Mouse (Mus musculus) embryonic fibroblast, embryonic 13.5 days (primary cell): ENCODE data around the gene Mapkap1. TPM values are rescaled to one million over a fixed set of nuclear protein-coding genes. Genes with fewer than 3 reads are reported as not detected.
"Not testable (repeated sequence)": the region's sequence is repeated elsewhere in the genome, so short reads cannot be mapped to it uniquely, and the experiment has no call there.

Experiments used
- H3K27ac ChIP-seq: 2 replicates; pipeline ENCODE4 v1.5.1; 2012; ENCODE audit warnings: low read length, control low read depth, inconsistent platforms; ENCODE audit not compliant: insufficient read depth
- H3K4me1 ChIP-seq: 2 replicates; pipeline ENCODE4 v1.6.1; 2011; ENCODE audit warnings: low read length; ENCODE audit not compliant: control insufficient read depth, insufficient read depth
- H3K4me3 ChIP-seq: 2 replicates; pipeline ENCODE4 v1.5.1; 2011; ENCODE audit warnings: mild to moderate bottlenecking, control low read depth, low read length; ENCODE audit not compliant: insufficient read depth
- CTCF ChIP-seq: IDR thresholded peaks from 2 replicates; pipeline ENCODE4 v1.5.1; 2011; ENCODE audit warnings: mild to moderate bottlenecking, control low read depth, low read length, moderate library complexity, borderline replicate concordance; ENCODE audit not compliant: insufficient read depth
- POLR2A ChIP-seq: IDR thresholded peaks from 2 replicates; pipeline ENCODE4 v1.6.1; 2011; ENCODE audit warnings: low read depth, mild to moderate bottlenecking, control low read depth, low read length, moderate library complexity
- polyA plus RNA-seq: library from polyadenylated mRNA; stranded (reverse); fragments of >200 nt; gene quantifications from 2 replicates; pipeline ENCODE4 v1.2.4, GENCODE M21; 2011; ENCODE audit warnings: low read depth; ENCODE audit not compliant: missing spikeins, insufficient read length

Mapkap1 gene
- polyA plus RNA-seq, 1 experiment, result 84.9 TPM

GRCm38 (mm10) chr2:34482531-34482930, 76.0 kb downstream of the Mapkap1 start:
- no peak for TF ChIP-seq CTCF
- no peak for TF ChIP-seq POLR2A
- Histone ChIP-seq H3K27ac (no peak overlapping the region), H3K4me3 (no peak overlapping the region), H3K4me1 (no peaks in the 10 kb centered on the region)

GRCm38 (mm10) chr2:34487281-34487680, 80.7 kb downstream of the Mapkap1 start:
- H3K27ac ChIP-seq, result no peak overlapping the region
- H3K4me1 ChIP-seq, result no peaks in the 10 kb centered on the region
- no peak overlapping the region for H3K4me3 ChIP-seq
- no peak for TF ChIP-seq CTCF
- no peak for TF ChIP-seq POLR2A

GRCm38 (mm10) chr2:34503975-34504730, 97.6 kb downstream of the Mapkap1 start:
- Histone ChIP-seq H3K27ac (peak overlapping the region; percentile 8), H3K4me1 (no peaks in the 10 kb centered on the region), H3K4me3 (no peak overlapping the region)
- TF ChIP-seq CTCF, result no peak
- no peak for TF ChIP-seq POLR2A

GRCm38 (mm10) chr2:34506162-34506561, 99.6 kb downstream of the Mapkap1 start:
- not testable (repeated sequence) for H3K27ac ChIP-seq, H3K4me1 ChIP-seq, H3K4me3 ChIP-seq

GRCm38 (mm10) chr2:34509856-34510255, 103.3 kb downstream of the Mapkap1 start:
- TF ChIP-seq CTCF (no peak), POLR2A (no peak)
- Histone ChIP-seq H3K4me1 (no peaks in the 10 kb centered on the region), H3K4me3 (no peak overlapping the region), H3K27ac (no peak overlapping the region)

GRCm38 (mm10) chr2:34515263-34515662, 108.7 kb downstream of the Mapkap1 start:
- Histone ChIP-seq H3K4me3 (no peak overlapping the region), H3K27ac (no peak overlapping the region), H3K4me1 (0 out of 2 replicates have a peak, but pooled peaks cover 2% of the 10 kb centered on the region)
- TF ChIP-seq CTCF, result no peak
- TF ChIP-seq POLR2A, result no peak

GRCm38 (mm10) chr2:34518083-34518482, 111.5 kb downstream of the Mapkap1 start:
- TF ChIP-seq POLR2A (no peak), CTCF (no peak)
- H3K27ac ChIP-seq, result no peak overlapping the region
- 0 out of 2 replicates have a peak, but pooled peaks cover 2% of the 10 kb centered on the region for H3K4me1 ChIP-seq
- H3K4me3 ChIP-seq, result no peak overlapping the region

GRCm38 (mm10) chr2:34518526-34518925, 112.0 kb downstream of the Mapkap1 start:
- TF ChIP-seq CTCF (no peak), POLR2A (no peak)
- H3K4me1 ChIP-seq, result 0 out of 2 replicates have a peak, but pooled peaks cover 2% of the 10 kb centered on the region
- H3K4me3 ChIP-seq, result no peak overlapping the region
- no peak overlapping the region for H3K27ac ChIP-seq

GRCm38 (mm10) chr2:34519525-34519924, 113.0 kb downstream of the Mapkap1 start:
- no peak overlapping the region for H3K27ac ChIP-seq
- H3K4me3 ChIP-seq, result no peak overlapping the region
- TF ChIP-seq CTCF (no peak), POLR2A (no peak)
- H3K4me1 ChIP-seq, result 0 out of 2 replicates have a peak, but pooled peaks cover 2% of the 10 kb centered on the region

- Histone ChIP-seq H3K4me3 (no peak overlapping the region), H3K27ac (no peak overlapping the region), H3K4me1 (peaks cover 3% of the 10 kb centered on the region; the same call in 1 of the 2 replicates)
- TF ChIP-seq CTCF (no peak), POLR2A (no peak)
Measured at GRCm38 (mm10) chr2:34521384-34521783, 114.8 kb downstream of the Mapkap1 start.
